16 mouse cellular contexts compared by ENCODE assay signal in genomic region chr5:134269751-134270150, GRCm38 (mm10). TPM values are rescaled to one million over a fixed set of nuclear protein-coding genes. Genes with fewer than 3 reads are reported as not detected.
DNase-seq lines count a peak whose midpoint lies in the region; ATAC-seq lines count a peak whose summit lies in the region.
"Had no signal": no experiment of that assay in that cellular context is flagged by ENCODE, and none has a peak within 500 bp of the region (broad histone marks: within the 10 kb centered on the region; RNA-seq: fewer than 3 reads in every experiment).

No protein-coding gene starts in this region.

- no peaks in the 10 kb centered on the region for H3K9me3 ChIP-seq in liver, embryonic 16.5 days (replicated peaks; ENCODE audit: control insufficient read depth, low read length)
- no peaks in the 10 kb centered on the region for H3K9me3 ChIP-seq in liver, embryonic 11.5 days (ENCODE audit: control insufficient read depth, low read length)
- no peaks in the 10 kb centered on the region for H3K9me3 ChIP-seq in forebrain, embryonic 11.5 days (ENCODE audit: control insufficient read depth, low read length)
- H3K9me3 ChIP-seq: forebrain, embryonic 13.5 days; heart, embryonic 13.5 days; hindbrain, embryonic 15.5 days had no signal

- no peak overlapping the region for H3K9ac ChIP-seq in liver, embryonic 16.5 days (ENCODE audit: low read depth, low read length)
- no peak overlapping the region for H3K9ac ChIP-seq in liver, embryonic 11.5 days (ENCODE audit: low read depth, low read length)
- no peak overlapping the region for H3K9ac ChIP-seq in forebrain, embryonic 11.5 days (ENCODE audit: low read length)
- H3K9ac ChIP-seq: forebrain, embryonic 13.5 days; heart, embryonic 13.5 days; hindbrain, embryonic 15.5 days had no signal

- ATAC-seq in liver, embryonic 16.5 days (ENCODE audit: low read depth): 0 out of 2 replicates have a peak, but pooled peaks have one; percentile 13
- ATAC-seq in liver, embryonic 11.5 days (replicated peaks; ENCODE audit: low FRiP score): no peak
- ATAC-seq in forebrain, embryonic 11.5 days (replicated peaks; ENCODE audit: low FRiP score): no peak
- ATAC-seq: forebrain, embryonic 13.5 days had no signal

- WGBS in liver, embryonic 16.5 days (ENCODE audit: insufficient replicate concordance): 75% methylated on average over 5 of the region's 5 CpGs
- 80% methylated on average over 5 of the region's 5 CpGs for WGBS in liver, embryonic 11.5 days
- WGBS in forebrain, embryonic 11.5 days: 93% methylated on average over 5 of the region's 5 CpGs

- no peaks in the 10 kb centered on the region for H3K27me3 ChIP-seq in liver, embryonic 16.5 days (ENCODE audit: control insufficient read depth, insufficient read depth, low read depth, low read length)
- no peaks in the 10 kb centered on the region for H3K27me3 ChIP-seq in liver, embryonic 11.5 days (replicated peaks; ENCODE audit: control insufficient read depth, insufficient read depth, low read length)
- no peaks in the 10 kb centered on the region for H3K27me3 ChIP-seq in forebrain, embryonic 11.5 days (ENCODE audit: control insufficient read depth, insufficient read depth, low read length)
- H3K27me3 ChIP-seq: forebrain, embryonic 13.5 days; heart, embryonic 13.5 days; hindbrain, embryonic 15.5 days had no signal

- no peak overlapping the region for H3K27ac ChIP-seq in liver, embryonic 16.5 days (ENCODE audit: low read length)
- H3K27ac ChIP-seq in liver, embryonic 11.5 days (ENCODE audit: low read depth, low read length): no peak overlapping the region
- H3K27ac ChIP-seq in forebrain, embryonic 11.5 days (ENCODE audit: low read depth, low read length): no peak overlapping the region
- H3K27ac ChIP-seq: forebrain, embryonic 13.5 days; heart, embryonic 13.5 days; hindbrain, embryonic 15.5 days; macrophage had no signal

- H3K4me1 ChIP-seq in liver, embryonic 16.5 days (ENCODE audit: control insufficient read depth, low read depth, low read length): no peaks in the 10 kb centered on the region
- H3K4me1 ChIP-seq in liver, embryonic 11.5 days (replicated peaks; ENCODE audit: control insufficient read depth, insufficient read depth, low read length): no peaks in the 10 kb centered on the region
- no peaks in the 10 kb centered on the region for H3K4me1 ChIP-seq in forebrain, embryonic 11.5 days (replicated peaks; ENCODE audit: control insufficient read depth, insufficient read depth, low read length)
- H3K4me1 ChIP-seq: forebrain, embryonic 13.5 days; heart, embryonic 13.5 days; hindbrain, embryonic 15.5 days had no signal

- peaks cover 28% of the 10 kb centered on the region for H3K36me3 ChIP-seq in liver, embryonic 16.5 days (ENCODE audit: control insufficient read depth, insufficient read depth)
- peaks cover 55% of the 10 kb centered on the region for H3K36me3 ChIP-seq in liver, embryonic 11.5 days (ENCODE audit: control insufficient read depth, insufficient read depth, low read length)
- peaks cover 17% of the 10 kb centered on the region for H3K36me3 ChIP-seq in forebrain, embryonic 11.5 days (ENCODE audit: control insufficient read depth, insufficient read depth, low read length)

- DNase-seq in liver, embryonic 11.5 days (ENCODE audit: low spot score): no peak
- DNase-seq in CD8-positive naive resting alpha-beta T cell, adult 2 months (ENCODE audit: low read depth in 2 of 2, low spot score in 2 of 2): peak; percentile 79 to 80
- DNase-seq in lung, postnatal 10 days: peak; percentile 53
- DNase-seq in natural killer cell, adult 2 months (ENCODE audit: low spot score in 2 of 2): peak; percentile 44 to 49
- DNase-seq in gastrocnemius, postnatal 4 days (ENCODE audit: low spot score in 2 of 2): no peak
- no peak for DNase-seq in ovary, postnatal 14 days (ENCODE audit: low spot score)
- no peak for DNase-seq in forebrain, embryonic 11.5 days (ENCODE audit: low spot score)
- DNase-seq: adrenal gland, postnatal 10 days; cerebellum, postnatal 25 days; gastrocnemius, postnatal 10 days; right cerebral cortex, postnatal 4 days had no signal

- no peak overlapping the region for H3K4me3 ChIP-seq in liver, embryonic 16.5 days (ENCODE audit: low read depth, low read length)
- no peak overlapping the region for H3K4me3 ChIP-seq in liver, embryonic 11.5 days (ENCODE audit: low read depth, low read length)
- H3K4me3 ChIP-seq in forebrain, embryonic 11.5 days (ENCODE audit: low read depth, low read length): no peak overlapping the region
- H3K4me3 ChIP-seq: forebrain, embryonic 13.5 days; heart, embryonic 13.5 days; hindbrain, embryonic 15.5 days had no signal

- no peak overlapping the region for H3K4me2 ChIP-seq in liver, embryonic 16.5 days (ENCODE audit: low read depth, low read length)
- no peak overlapping the region for H3K4me2 ChIP-seq in liver, embryonic 11.5 days
- no peak overlapping the region for H3K4me2 ChIP-seq in forebrain, embryonic 11.5 days (ENCODE audit: low read depth, low read length, severe bottlenecking)
- H3K4me2 ChIP-seq: forebrain, embryonic 13.5 days; heart, embryonic 13.5 days; hindbrain, embryonic 15.5 days had no signal

RNA-seq across cellular contexts. Expression of gene Ncf1, which starts 40.3 kb away (rescaled TPM):
- polyA plus RNA-seq in liver, embryonic 16.5 days (2015; fragmentation: Nextera tagmentation; extraction: Ambion mirVana): 25.1 and 26.5 TPM in 2 replicates
- 9.3 and 11.7 TPM in 2 replicates for polyA plus RNA-seq in liver, embryonic 11.5 days (2014; fragmentation: Nextera tagmentation; extraction: Ambion mirVana)
- total RNA-seq in gastrocnemius, postnatal 4 days (2021): 1 to 10 TPM; 6.4 to 7.7 TPM
- polyA plus RNA-seq in forebrain, embryonic 11.5 days (2014; fragmentation: Nextera tagmentation; extraction: Ambion mirVana): 1.3 and 3.0 TPM in 2 replicates

RNA-seq across cellular contexts. Expression of gene Gtf2i, which starts 44.8 kb away (rescaled TPM):
- 31.7 and 34.2 TPM in 2 replicates for polyA plus RNA-seq in liver, embryonic 16.5 days (2015; fragmentation: Nextera tagmentation; extraction: Ambion mirVana)
- 108 and 115 TPM in 2 replicates for polyA plus RNA-seq in liver, embryonic 11.5 days (2014; fragmentation: Nextera tagmentation; extraction: Ambion mirVana)
- total RNA-seq in gastrocnemius, postnatal 4 days (2021): 100 to 1,000 TPM; 167 to 182 TPM
- polyA plus RNA-seq in forebrain, embryonic 11.5 days (2014; fragmentation: Nextera tagmentation; extraction: Ambion mirVana): 214 and 239 TPM in 2 replicates

Comparison
In these comparisons a context has a peak if more than half of its experiments do, and no peak if none do; other contexts are left out.
1. DNase-seq: peak in CD8-positive naive resting alpha-beta T cell, adult 2 months (2 of 2), lung, postnatal 10 days (single experiment) and natural killer cell, adult 2 months (2 of 2); none in liver, embryonic 11.5 days (single experiment), gastrocnemius, postnatal 4 days (0 of 2), ovary, postnatal 14 days (single experiment) and forebrain, embryonic 11.5 days (single experiment).